Mouse (Mus musculus): ENCODE measurements around the gene Olfr157.

Olfr157 gene

DNA sequence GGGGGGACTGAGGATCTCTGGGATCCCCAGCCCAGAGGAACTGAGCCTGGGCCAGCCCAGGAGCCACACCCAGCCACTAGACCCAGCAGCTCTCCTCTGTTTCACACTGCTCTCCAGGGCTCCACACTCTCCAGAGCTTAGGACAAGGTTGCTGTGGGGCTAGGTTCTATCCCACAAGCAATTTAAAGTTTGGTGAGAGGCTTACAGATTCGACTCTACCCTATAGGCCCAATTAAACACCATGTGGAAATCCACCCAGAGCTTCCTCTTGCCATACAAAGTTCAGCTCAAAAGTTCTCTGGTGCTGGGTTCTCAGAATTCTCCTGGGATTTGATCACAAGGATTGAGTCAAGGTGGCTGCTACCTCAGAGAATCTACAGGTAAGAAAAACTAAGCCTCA is at the start of gene Olfr157:
Gene Olfr157, minus strand, starts transcription at position 101 of the 400 bp plus-strand sequence.
- DNase-seq (ENCODE audit: low spot score in 2 of 2): no peak

GRCm38 (mm10) chr4:43884196-43884595 is 44.2 kb upstream of the Olfr157 start:
- no peak for DNase-seq (ENCODE audit: low spot score in 2 of 2)

- no peak for DNase-seq (ENCODE audit: low spot score in 2 of 2)
These were observed 39.6 kb upstream of the Olfr157 start for GRCm38 (mm10) chr4:43879566-43879965.

- no peak for DNase-seq (ENCODE audit: low spot score in 2 of 2)
These were observed 38.2 kb upstream of the Olfr157 start for GRCm38 (mm10) chr4:43878121-43878776.

DNA sequence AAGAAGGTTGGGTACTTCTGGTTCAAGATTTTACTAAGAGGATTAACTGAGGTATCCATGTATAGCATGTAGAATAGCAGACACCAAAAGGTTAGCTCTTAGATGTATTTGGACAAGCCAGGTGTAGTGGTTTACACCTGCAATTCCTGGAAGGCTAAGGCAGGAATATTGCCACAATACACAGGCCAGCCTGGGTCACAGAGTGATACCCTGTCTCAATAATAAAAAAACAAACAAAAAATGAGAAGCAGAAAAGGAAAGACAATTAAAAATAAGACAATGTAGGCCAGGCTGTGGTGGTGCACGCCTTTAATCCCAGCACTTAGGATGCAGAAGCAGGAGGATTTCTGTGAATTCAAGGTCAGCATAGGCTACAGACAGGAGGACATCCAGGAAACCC is 37.2 kb upstream of the Olfr157 start:
- DNase-seq (ENCODE audit: low spot score in 2 of 2): no peak

- peak in 1 of 2 experiments; percentile 7 for DNase-seq (ENCODE audit: low spot score in 2 of 2)
These were observed 36.0 kb upstream of the Olfr157 start for GRCm38 (mm10) chr4:43875919-43876411.

GRCm38 (mm10) chr4:43875160-43875918 is 35.3 kb upstream of the Olfr157 start, which contains the start of gene Reck:
Gene Reck (plus strand): TSS chr4:43875530.
- DNase-seq (ENCODE audit: low spot score in 2 of 2): peak; percentile 76 to 81

- no peak for DNase-seq (ENCODE audit: low spot score in 2 of 2)
These were observed 34.5 kb upstream of the Olfr157 start for GRCm38 (mm10) chr4:43874501-43874900.

GRCm38 (mm10) chr4:43869821-43870220 is 29.8 kb upstream of the Olfr157 start:
- no peak for DNase-seq (ENCODE audit: low spot score in 2 of 2)

DNA sequence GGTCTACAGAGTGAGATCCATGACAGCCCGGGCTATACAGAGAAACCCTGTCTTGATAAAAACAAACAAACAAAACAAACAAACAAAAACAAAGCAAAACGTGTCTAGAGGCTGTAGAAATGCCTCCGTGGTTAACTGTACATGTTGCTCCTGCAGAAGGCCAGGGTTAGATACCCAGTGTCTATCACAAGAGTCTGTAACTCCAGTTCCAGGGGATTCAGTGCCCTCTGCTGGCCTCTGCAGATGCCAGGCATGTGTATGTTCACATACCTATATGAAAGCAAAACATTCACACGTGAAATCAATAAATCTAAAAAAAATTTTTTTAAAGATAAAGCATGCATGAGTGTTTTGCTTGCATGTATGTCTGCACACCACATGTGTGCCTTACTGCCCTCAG is 23.3 kb upstream of the Olfr157 start:
- DNase-seq (ENCODE audit: low spot score in 2 of 2): no peak

DNA sequence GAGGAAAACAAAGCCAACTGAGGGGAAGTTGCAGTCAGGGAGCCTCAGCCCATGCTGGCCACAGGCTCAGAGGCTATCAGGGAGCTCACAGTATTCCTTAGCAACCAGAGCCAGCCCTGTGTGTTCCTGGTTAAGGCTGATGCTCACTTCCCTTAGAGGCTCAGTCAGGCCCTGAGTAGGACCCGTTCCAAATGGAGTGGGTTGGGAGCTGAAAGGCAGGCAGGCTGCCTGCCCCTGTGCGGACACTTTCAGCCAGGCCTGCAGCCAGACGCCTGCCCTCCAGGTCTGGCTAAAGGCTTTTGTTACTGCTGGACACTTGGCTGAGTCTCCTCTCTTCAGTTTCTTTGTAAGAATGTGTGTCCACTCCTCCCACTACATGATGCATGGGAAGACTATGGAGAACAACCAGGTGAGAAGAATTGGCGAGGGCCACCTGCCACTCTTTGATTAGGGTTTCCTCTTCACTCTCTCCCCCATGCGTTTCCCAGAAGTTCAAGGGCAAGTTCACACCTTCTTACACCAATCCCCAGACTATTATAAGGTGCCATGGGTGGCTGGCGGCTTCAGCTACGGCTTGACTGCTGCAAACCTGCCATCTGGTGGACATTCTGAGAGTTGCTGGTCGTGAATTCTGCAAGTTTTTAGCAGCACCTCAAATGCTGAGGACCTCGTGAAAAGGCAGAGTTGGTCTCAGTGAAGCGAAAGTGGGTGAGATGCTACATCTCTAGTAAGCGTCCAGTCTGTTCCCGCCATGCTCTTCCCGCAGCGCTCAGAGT is 20.9 kb upstream of the Olfr157 start:
- DNase-seq (ENCODE audit: low spot score in 2 of 2): peak; percentile 66 to 68

- no peak for DNase-seq (ENCODE audit: low spot score in 2 of 2)
These were observed 19.9 kb upstream of the Olfr157 start for GRCm38 (mm10) chr4:43859886-43860285.

- DNase-seq (ENCODE audit: low spot score in 2 of 2): no peak
These were observed 14.1 kb upstream of the Olfr157 start for GRCm38 (mm10) chr4:43854101-43854500.

- DNase-seq (ENCODE audit: low spot score in 2 of 2): no peak
These were observed 11.3 kb upstream of the Olfr157 start, which contains the start of gene Olfr155 for GRCm38 (mm10) chr4:43851265-43851664. Gene Olfr155 (plus strand): TSS chr4:43851565.

DNA sequence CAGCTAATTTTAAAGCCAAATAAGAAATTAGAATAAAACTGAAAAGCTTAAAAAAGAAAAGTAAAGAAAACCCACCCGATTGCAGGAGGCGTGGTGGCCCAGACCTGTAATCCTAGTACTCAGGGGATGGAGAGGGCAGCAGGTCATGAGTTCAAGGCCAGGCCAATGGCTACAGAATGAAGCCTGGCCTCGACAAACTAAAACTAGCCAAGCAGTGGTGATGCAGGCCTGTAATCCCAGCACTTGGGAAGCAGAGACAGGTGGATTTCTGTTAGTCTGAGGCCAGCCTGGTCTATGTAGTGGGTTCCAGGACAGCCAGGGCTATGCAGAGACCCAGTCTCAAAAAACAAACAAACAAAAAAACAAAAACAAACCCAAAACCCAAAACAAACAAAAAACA is 1.7 kb downstream of the Olfr157 start:
- DNase-seq (ENCODE audit: low spot score in 2 of 2): no peak

- DNase-seq (ENCODE audit: low spot score in 2 of 2): no peak
These were observed 5.3 kb downstream of the Olfr157 start for GRCm38 (mm10) chr4:43834749-43835148.

GRCm38 (mm10) chr4:43833752-43834151 is 6.2 kb downstream of the Olfr157 start:
- no peak for DNase-seq (ENCODE audit: low spot score in 2 of 2)

DNA sequence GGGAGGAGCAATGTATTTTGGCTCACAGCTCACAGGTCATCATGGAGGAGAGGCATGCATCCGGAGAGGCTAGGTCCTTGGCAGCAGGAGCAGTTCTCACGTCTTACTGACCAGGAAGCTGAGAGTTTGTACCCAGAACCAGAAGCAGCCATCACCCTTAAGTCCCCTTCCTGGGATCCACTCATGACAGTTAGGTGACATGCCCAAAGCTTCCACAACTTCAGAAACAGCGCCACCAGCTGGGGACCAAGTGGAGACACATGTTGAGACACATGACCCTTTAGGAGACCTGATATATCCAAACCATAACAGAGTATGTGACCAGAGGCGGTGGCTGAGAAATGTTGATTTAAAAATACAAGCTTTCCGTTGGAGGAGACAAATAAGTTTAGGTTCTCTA is 8.0 kb downstream of the Olfr157 start:
- DNase-seq (ENCODE audit: low spot score in 2 of 2): no peak

DNA sequence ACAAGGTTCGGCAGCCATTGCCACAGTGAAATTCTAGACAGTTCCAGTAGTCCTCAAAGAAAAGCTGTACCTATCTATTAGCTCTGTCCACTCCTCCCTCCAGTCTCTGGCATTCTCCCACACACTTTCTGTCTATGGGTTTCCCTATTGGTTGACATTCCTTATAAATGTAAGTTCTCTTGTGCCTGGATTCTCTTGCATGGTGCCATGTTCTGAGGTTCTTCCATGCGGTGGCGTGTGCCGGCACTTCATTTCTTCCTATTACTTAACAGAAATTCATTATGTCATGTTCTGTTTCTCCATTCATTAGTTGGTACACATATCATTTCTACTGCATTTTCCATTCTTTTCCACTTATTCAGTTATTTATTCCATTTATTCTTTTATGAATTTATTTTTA is 11.2 kb downstream of the Olfr157 start:
- no peak for DNase-seq (ENCODE audit: low spot score in 2 of 2)

DNA sequence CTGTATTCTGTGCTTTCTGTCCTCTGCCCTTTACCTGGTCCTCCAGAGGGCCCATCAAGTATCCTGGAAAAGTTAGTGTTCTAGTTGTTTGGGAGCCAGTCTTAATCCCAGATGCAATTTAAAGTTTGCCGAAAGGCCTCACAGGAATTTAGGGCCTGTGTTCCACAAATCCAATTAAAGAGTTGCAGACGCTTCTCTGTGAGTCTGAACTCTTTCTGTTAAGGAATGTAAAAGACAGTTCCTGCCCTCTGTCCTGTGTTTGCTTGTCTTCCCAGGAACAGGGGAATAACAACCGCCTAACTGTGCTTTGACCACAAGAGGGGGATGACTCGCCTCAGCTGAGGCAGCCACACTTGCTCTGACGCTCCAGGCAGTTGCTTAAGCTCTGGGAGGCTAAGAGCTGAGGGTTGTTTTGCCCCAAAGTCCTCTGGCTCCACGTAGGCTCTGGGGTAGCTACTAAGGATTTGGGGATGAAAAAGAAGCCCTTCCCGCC is 16.1 kb downstream of the Olfr157 start, which contains the start of gene Olfr156:
Gene Olfr156, minus strand, starts transcription at position 51 of the 493 bp plus-strand sequence.
- no peak for DNase-seq (ENCODE audit: low spot score in 2 of 2)

GRCm38 (mm10) chr4:43822896-43823550 is 17.0 kb downstream of the Olfr157 start:
- DNase-seq (ENCODE audit: low spot score in 2 of 2): no peak
